Mouse (Mus musculus): ENCODE results near the gene Enho. TPM values are rescaled to one million over a fixed set of nuclear protein-coding genes. Genes with fewer than 3 reads are reported as not detected.

Enho gene
- polyA plus RNA-seq, 1 experiment from 2014 or later, result 66.4 TPM

GRCm38 (mm10) chr4:41622071-41622470 lies 18.1 kb downstream of the Enho start:
- Histone ChIP-seq H3K4me1 (peaks cover 21% of the 10 kb centered on the region), H3K4me2 (replicated peaks) (no peak overlapping the region), H3K27ac (replicated peaks) (no peak overlapping the region), H3K36me3 (no peaks in the 10 kb centered on the region), H3K27me3 (no peaks in the 10 kb centered on the region), H3K4me3 (no peak overlapping the region), H3K9me3 (no peaks in the 10 kb centered on the region), H3K9ac (replicated peaks) (no peak overlapping the region)
- no peak for ATAC-seq (replicated peaks)
- 89% methylated on average over 14 of the region's 14 CpGs for WGBS

GRCm38 (mm10) chr4:41618916-41619746 lies 21.0 kb downstream of the Enho start:
- Histone ChIP-seq H3K4me2 (replicated peaks) (no peak overlapping the region), H3K27ac (replicated peaks) (no peak overlapping the region), H3K36me3 (no peaks in the 10 kb centered on the region), H3K4me1 (peaks cover 40% of the 10 kb centered on the region), H3K4me3 (no peak overlapping the region), H3K9ac (replicated peaks) (no peak overlapping the region), H3K27me3 (no peaks in the 10 kb centered on the region), H3K9me3 (no peaks in the 10 kb centered on the region)
- no peak for ATAC-seq (replicated peaks)
- 44% methylated on average over 12 of the region's 12 CpGs for WGBS

GRCm38 (mm10) chr4:41615661-41616599 lies 24.2 kb downstream of the Enho start:
- H3K4me3 ChIP-seq, result no peak overlapping the region
- no peaks in the 10 kb centered on the region for H3K36me3 ChIP-seq
- 38% methylated on average over 9 of the region's 9 CpGs for WGBS
- peak; percentile 65 for ATAC-seq (replicated peaks)
- H3K4me1 ChIP-seq, result peaks cover 71% of the 10 kb centered on the region
- peak overlapping the region; percentile 58 for H3K27ac ChIP-seq (replicated peaks)
- no peak overlapping the region for H3K4me2 ChIP-seq (replicated peaks)
- no peak overlapping the region for H3K9ac ChIP-seq (replicated peaks)
- no peaks in the 10 kb centered on the region for H3K27me3 ChIP-seq
- no peaks in the 10 kb centered on the region for H3K9me3 ChIP-seq

GRCm38 (mm10) chr4:41614156-41614555 lies 26.0 kb downstream of the Enho start:
- H3K9ac ChIP-seq (replicated peaks), result no peak overlapping the region
- no peak for ATAC-seq (replicated peaks)
- H3K27me3 ChIP-seq, result no peaks in the 10 kb centered on the region
- no peak overlapping the region for H3K4me3 ChIP-seq
- H3K4me2 ChIP-seq (replicated peaks), result no peak overlapping the region
- 7% methylated on average over 7 of the region's 7 CpGs for WGBS
- peaks cover 81% of the 10 kb centered on the region for H3K4me1 ChIP-seq
- H3K36me3 ChIP-seq, result no peaks in the 10 kb centered on the region
- no peaks in the 10 kb centered on the region for H3K9me3 ChIP-seq
- H3K27ac ChIP-seq (replicated peaks), result 0 out of 2 replicates have a peak overlapping the region, but pooled peaks have one; percentile 42

- H3K27me3 ChIP-seq, result no peaks in the 10 kb centered on the region
- peak overlapping the region; percentile 85 for H3K27ac ChIP-seq (replicated peaks)
- no peaks in the 10 kb centered on the region for H3K9me3 ChIP-seq
- H3K4me1 ChIP-seq, result peaks cover 69% of the 10 kb centered on the region
- ATAC-seq (replicated peaks), result peak; percentile 85
- H3K9ac ChIP-seq (replicated peaks), result no peak overlapping the region
- H3K36me3 ChIP-seq, result no peaks in the 10 kb centered on the region
- no peak overlapping the region for H3K4me3 ChIP-seq
- WGBS, result 3% methylated on average over 8 of the region's 8 CpGs
- H3K4me2 ChIP-seq (replicated peaks), result no peak overlapping the region
These were observed 28.0 kb downstream of the Enho start for GRCm38 (mm10) chr4:41612166-41612565.

- Histone ChIP-seq H3K9me3 (no peaks in the 10 kb centered on the region), H3K36me3 (no peaks in the 10 kb centered on the region), H3K4me1 (peaks cover 61% of the 10 kb centered on the region), H3K9ac (replicated peaks) (no peak overlapping the region), H3K4me3 (no peak overlapping the region), H3K27ac (replicated peaks) (peak overlapping the region; percentile 53; the same call in 1 of the 2 replicates), H3K27me3 (no peaks in the 10 kb centered on the region), H3K4me2 (replicated peaks) (no peak overlapping the region)
- WGBS, result 23% methylated on average over 6 of the region's 6 CpGs
- ATAC-seq (replicated peaks), result no peak
These were observed 29.5 kb downstream of the Enho start for GRCm38 (mm10) chr4:41610594-41610980.

- Histone ChIP-seq H3K27me3 (no peaks in the 10 kb centered on the region), H3K4me1 (peaks cover 61% of the 10 kb centered on the region), H3K27ac (replicated peaks) (peak overlapping the region; percentile 53; the same call in 1 of the 2 replicates), H3K9ac (replicated peaks) (no peak overlapping the region), H3K9me3 (no peaks in the 10 kb centered on the region), H3K4me2 (replicated peaks) (no peak overlapping the region), H3K4me3 (no peak overlapping the region), H3K36me3 (no peaks in the 10 kb centered on the region)
- ATAC-seq (replicated peaks), result no peak
- WGBS, result 52% methylated on average over 10 of the region's 10 CpGs
These were observed 30.2 kb downstream of the Enho start for GRCm38 (mm10) chr4:41609681-41610593.

- H3K36me3 ChIP-seq, result no peaks in the 10 kb centered on the region
- H3K4me1 ChIP-seq, result peaks cover 40% of the 10 kb centered on the region
- H3K27ac ChIP-seq (replicated peaks), result no peak overlapping the region
- no peak overlapping the region for H3K4me3 ChIP-seq
- H3K27me3 ChIP-seq, result no peaks in the 10 kb centered on the region
- no peaks in the 10 kb centered on the region for H3K9me3 ChIP-seq
- WGBS, result 48% methylated on average over 4 of the region's 4 CpGs
- no peak overlapping the region for H3K4me2 ChIP-seq (replicated peaks)
- H3K9ac ChIP-seq (replicated peaks), result no peak overlapping the region
- no peak for ATAC-seq (replicated peaks)
These were observed 33.3 kb downstream of the Enho start for GRCm38 (mm10) chr4:41606784-41607183.

- H3K27ac ChIP-seq (replicated peaks), result no peak overlapping the region
- peak; percentile 55 for ATAC-seq (replicated peaks)
- H3K4me2 ChIP-seq (replicated peaks), result no peak overlapping the region
- no peak overlapping the region for H3K4me3 ChIP-seq
- H3K27me3 ChIP-seq, result no peaks in the 10 kb centered on the region
- no peaks in the 10 kb centered on the region for H3K9me3 ChIP-seq
- no peaks in the 10 kb centered on the region for H3K36me3 ChIP-seq
- peaks cover 22% of the 10 kb centered on the region for H3K4me1 ChIP-seq
- WGBS, result 26% methylated on average over 8 of the region's 8 CpGs
- peak overlapping the region; percentile 17; the same call in 1 of the 2 replicates for H3K9ac ChIP-seq (replicated peaks)
These were observed 35.4 kb downstream of the Enho start for GRCm38 (mm10) chr4:41604476-41605396.

- WGBS, result 41% methylated on average over 4 of the region's 4 CpGs
- no peaks in the 10 kb centered on the region for H3K36me3 ChIP-seq
- no peak overlapping the region for H3K4me3 ChIP-seq
- H3K4me2 ChIP-seq (replicated peaks), result no peak overlapping the region
- no peak overlapping the region for H3K27ac ChIP-seq (replicated peaks)
- H3K4me1 ChIP-seq, result peaks cover 14% of the 10 kb centered on the region
- no peaks in the 10 kb centered on the region for H3K27me3 ChIP-seq
- ATAC-seq (replicated peaks), result no peak
- no peaks in the 10 kb centered on the region for H3K9me3 ChIP-seq
- H3K9ac ChIP-seq (replicated peaks), result no peak overlapping the region
These were observed 37.3 kb downstream of the Enho start for GRCm38 (mm10) chr4:41602818-41603217.
